Mouse (Mus musculus): ENCODE measurements at regions not wholly inside any gene's neighbourhood (a gene's known extent, or its start where the extent isn't known, plus 50 kb on each side); places are given as distances from the start of the nearest gene placed in this dataset.

DNA sequence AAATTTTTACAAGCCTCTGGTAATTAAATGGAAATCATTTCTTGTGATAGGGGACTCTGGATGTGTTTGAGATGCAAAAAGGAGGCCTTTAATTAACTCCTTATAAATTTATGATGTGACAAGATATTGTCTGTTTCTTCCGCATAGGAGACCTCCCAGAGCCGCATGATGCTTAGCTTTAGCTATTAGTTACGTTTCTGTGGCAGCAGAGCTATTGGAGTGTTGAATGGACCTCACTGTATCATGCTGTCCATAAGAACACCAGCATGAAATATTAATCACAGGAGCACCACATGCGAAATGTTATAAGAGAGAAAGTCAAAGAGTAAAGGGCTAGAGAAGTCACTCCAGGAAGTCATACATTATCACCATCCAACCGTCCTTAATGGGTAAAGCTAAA, 495.3 kb upstream of the Robo1 start:
- Histone ChIP-seq H3K4me2 (no peak overlapping the region), H3K4me1 (no peaks in the 10 kb centered on the region), H3K9me3 (no peaks in the 10 kb centered on the region), H3K36me3 (no peaks in the 10 kb centered on the region), H3K27ac (no peak overlapping the region), H3K9ac (no peak overlapping the region), H3K27me3 (no peaks in the 10 kb centered on the region), H3K4me3 (no peak overlapping the region)
- WGBS: 66% methylated on average over 5 of the region's 5 CpGs
- ATAC-seq (ENCODE audit: insufficient number of reproducible peaks, low FRiP score, low TSS enrichment, low read depth): no peak

DNA sequence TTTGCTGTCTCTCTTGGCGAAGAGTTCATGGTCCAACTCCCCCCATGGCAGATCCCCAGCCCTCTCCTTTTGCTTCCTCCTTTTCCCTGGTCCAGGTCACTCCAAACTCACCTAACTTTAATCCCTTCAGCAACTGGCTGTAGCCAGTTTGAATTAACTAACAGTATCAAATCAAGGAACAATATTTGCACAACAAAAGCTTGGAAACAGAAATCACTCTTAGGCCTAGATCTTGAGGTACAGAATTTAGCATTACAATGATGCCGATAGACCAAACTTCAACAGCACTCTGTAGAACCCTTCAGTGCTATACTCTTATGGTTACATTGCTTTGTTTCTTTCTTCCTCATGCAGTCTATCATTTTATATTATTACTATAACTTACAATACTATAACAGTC, 472.8 kb upstream of the Robo1 start:
- ATAC-seq (ENCODE audit: insufficient number of reproducible peaks, low FRiP score, low TSS enrichment, low read depth): no peak
- no peaks in the 10 kb centered on the region for H3K36me3 ChIP-seq
- H3K9ac ChIP-seq: no peak overlapping the region
- H3K4me3 ChIP-seq: no peak overlapping the region
- WGBS: 86% methylated on average over 2 of the region's 2 CpGs
- no peaks in the 10 kb centered on the region for H3K9me3 ChIP-seq
- no peaks in the 10 kb centered on the region for H3K27me3 ChIP-seq
- H3K27ac ChIP-seq: no peak overlapping the region
- H3K4me1 ChIP-seq: no peaks in the 10 kb centered on the region
- no peak overlapping the region for H3K4me2 ChIP-seq

DNA sequence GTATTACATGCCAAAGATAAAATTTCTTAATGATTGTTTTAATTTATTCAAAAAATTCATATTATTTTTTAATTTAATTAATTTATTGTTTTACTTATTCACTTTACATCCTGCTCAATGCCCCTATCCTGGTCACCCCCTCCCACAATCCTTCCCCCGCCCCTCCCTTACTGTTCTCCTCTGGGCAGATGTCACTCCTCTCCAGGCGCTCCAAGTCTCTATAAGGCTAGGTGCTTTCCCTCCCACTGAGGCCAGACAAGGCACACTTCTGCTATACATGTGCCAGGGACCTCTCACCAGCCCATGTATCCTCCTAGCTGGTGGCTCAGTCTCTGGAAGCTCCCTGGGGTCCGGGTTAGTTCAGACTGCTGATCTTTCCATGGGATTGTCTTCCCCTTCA, 458.0 kb upstream of the Robo1 start:
- Histone ChIP-seq H3K27ac (no peak overlapping the region), H3K9me3 (no peaks in the 10 kb centered on the region), H3K36me3 (no peaks in the 10 kb centered on the region), H3K4me2 (no peak overlapping the region), H3K4me3 (no peak overlapping the region), H3K9ac (no peak overlapping the region), H3K4me1 (no peaks in the 10 kb centered on the region), H3K27me3 (no peaks in the 10 kb centered on the region)
- ATAC-seq (ENCODE audit: insufficient number of reproducible peaks, low FRiP score, low TSS enrichment, low read depth): no peak
- 82% methylated on average over 3 of the region's 3 CpGs for WGBS

DNA sequence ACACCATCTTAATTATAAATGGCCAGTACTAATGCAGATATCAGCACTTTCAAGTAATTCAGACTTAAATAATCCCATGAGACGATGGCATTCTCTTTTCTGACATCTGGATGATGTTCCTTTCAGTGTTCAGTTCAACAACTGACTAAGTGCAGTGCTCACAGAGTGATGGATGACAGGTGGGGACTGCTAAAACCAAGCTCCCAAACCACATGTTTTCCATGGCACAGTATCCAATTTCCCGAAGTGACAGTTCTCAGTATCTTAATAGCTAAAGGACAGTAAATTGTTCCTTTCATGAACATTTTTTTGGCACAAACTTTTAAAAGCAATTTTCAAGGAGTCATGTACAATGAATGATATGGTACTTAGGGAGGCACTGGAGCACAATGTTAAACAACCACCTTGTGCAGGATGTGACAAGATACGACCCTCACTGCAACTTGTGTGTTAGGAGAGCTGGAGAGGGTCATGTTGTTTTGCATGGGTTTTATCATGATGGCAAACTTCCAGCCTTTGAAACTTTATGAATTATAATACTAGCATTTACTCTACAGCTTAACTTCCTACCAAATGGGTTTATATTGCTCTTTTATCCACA, 456.4 kb upstream of the Robo1 start:
- Histone ChIP-seq H3K4me1 (no peaks in the 10 kb centered on the region), H3K9me3 (no peaks in the 10 kb centered on the region), H3K9ac (no peak overlapping the region), H3K27me3 (no peaks in the 10 kb centered on the region), H3K27ac (no peak overlapping the region), H3K36me3 (no peaks in the 10 kb centered on the region), H3K4me3 (no peak overlapping the region), H3K4me2 (no peak overlapping the region)
- ATAC-seq (ENCODE audit: insufficient number of reproducible peaks, low FRiP score, low TSS enrichment, low read depth): no peak
- 37% methylated on average over 3 of the region's 3 CpGs for WGBS

DNA sequence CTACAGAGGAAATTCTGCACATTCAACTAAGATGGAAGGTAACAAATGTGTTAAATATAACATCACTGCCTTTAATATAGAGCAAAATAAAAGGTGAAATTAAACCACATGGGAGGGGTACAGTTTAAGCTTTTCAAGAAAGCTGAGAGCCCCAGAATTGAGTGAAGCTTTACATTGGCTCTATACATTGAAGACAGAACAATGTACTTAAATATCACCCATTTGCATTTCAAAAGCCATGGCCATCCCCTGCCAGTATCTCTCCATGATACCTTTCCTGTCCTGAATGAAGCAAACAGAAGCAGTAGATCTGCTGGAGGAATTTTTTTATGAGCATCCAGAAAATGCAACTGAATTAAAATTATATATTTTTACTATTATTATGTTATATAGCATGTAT, 450.2 kb upstream of the Robo1 start:
- H3K4me2 ChIP-seq: no peak overlapping the region
- H3K9ac ChIP-seq: no peak overlapping the region
- no peak overlapping the region for H3K27ac ChIP-seq
- no peaks in the 10 kb centered on the region for H3K4me1 ChIP-seq
- H3K4me3 ChIP-seq: no peak overlapping the region
- no peaks in the 10 kb centered on the region for H3K9me3 ChIP-seq
- ATAC-seq (ENCODE audit: insufficient number of reproducible peaks, low FRiP score, low TSS enrichment, low read depth): no peak
- no peaks in the 10 kb centered on the region for H3K27me3 ChIP-seq
- no peaks in the 10 kb centered on the region for H3K36me3 ChIP-seq

DNA sequence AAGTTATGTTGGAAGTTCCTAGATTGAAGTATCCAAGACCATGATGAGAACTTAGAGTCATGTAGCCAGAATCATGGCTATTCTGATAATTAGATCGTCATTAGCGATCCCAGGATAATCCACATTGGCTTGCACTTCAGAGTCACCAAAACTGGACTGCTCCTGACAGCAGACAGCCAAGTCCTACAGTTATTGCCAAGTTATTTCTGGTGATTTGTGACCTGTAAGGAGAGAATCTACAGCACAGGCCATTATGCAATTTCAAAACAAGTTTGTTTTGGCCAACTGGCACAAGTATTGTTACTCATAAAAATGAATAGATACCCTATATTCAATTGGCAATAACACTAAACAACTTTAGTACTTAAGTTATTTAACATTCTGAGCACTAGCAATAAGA, 447.9 kb upstream of the Robo1 start:
- no peak overlapping the region for H3K4me3 ChIP-seq
- H3K27ac ChIP-seq: no peak overlapping the region
- H3K9me3 ChIP-seq: no peaks in the 10 kb centered on the region
- H3K4me1 ChIP-seq: no peaks in the 10 kb centered on the region
- H3K9ac ChIP-seq: no peak overlapping the region
- no peaks in the 10 kb centered on the region for H3K36me3 ChIP-seq
- WGBS: 82% methylated on average over 2 of the region's 2 CpGs
- H3K27me3 ChIP-seq: no peaks in the 10 kb centered on the region
- no peak for ATAC-seq (ENCODE audit: insufficient number of reproducible peaks, low FRiP score, low TSS enrichment, low read depth)
- H3K4me2 ChIP-seq: no peak overlapping the region

DNA sequence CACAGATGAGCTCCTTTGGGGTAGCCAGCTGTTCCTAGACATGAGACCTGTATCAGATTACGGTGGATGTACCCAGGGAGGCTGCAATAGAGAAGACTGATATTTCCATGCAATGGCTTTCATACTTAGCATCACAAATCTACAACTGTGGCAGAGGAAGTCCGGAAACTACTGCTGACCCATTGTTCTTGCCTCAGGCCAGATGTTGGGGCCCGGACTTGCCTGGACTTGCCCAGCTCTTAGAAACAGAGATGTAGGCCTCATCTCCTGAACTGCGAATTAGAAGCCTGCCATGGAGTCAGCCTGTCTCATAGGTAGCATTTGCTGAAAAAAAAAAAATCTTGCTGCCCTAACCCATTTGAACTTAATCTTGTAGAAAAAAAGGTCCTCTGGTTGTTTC, 422.4 kb upstream of the Robo1 start:
- WGBS: 75% methylated on average over 4 of the region's 4 CpGs
- H3K4me1 ChIP-seq: no peaks in the 10 kb centered on the region
- H3K9me3 ChIP-seq: no peaks in the 10 kb centered on the region
- H3K9ac ChIP-seq: no peak overlapping the region
- no peak overlapping the region for H3K4me2 ChIP-seq
- no peaks in the 10 kb centered on the region for H3K27me3 ChIP-seq
- no peak for ATAC-seq (ENCODE audit: insufficient number of reproducible peaks, low FRiP score, low TSS enrichment, low read depth)
- H3K36me3 ChIP-seq: no peaks in the 10 kb centered on the region
- no peak overlapping the region for H3K27ac ChIP-seq
- H3K4me3 ChIP-seq: no peak overlapping the region

DNA sequence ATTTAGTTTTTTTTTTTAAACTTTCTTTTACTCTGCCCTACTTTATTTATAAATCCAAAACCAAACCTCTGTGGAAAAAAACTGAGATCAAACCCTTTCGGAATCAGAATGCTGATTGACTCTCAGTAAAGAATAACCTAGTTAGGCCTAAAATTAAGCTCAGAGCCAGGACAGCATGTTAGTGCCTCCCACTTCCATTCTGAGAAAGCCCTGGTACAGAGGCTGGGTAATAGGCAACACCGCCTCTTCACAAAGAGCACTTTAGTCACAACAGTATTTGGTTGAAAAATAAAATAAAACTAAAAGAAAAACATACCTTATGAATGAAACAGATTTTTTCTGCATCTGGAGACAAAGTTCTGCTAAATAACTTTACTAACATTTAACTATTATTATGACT, 418.4 kb upstream of the Robo1 start:
- H3K4me2 ChIP-seq: no peak overlapping the region
- no peaks in the 10 kb centered on the region for H3K4me1 ChIP-seq
- H3K36me3 ChIP-seq: no peaks in the 10 kb centered on the region
- H3K4me3 ChIP-seq: no peak overlapping the region
- H3K27ac ChIP-seq: no peak overlapping the region
- ATAC-seq (ENCODE audit: insufficient number of reproducible peaks, low FRiP score, low TSS enrichment, low read depth): no peak
- H3K27me3 ChIP-seq: no peaks in the 10 kb centered on the region
- no peaks in the 10 kb centered on the region for H3K9me3 ChIP-seq
- WGBS: 79% methylated on average over 2 of the region's 2 CpGs
- no peak overlapping the region for H3K9ac ChIP-seq

DNA sequence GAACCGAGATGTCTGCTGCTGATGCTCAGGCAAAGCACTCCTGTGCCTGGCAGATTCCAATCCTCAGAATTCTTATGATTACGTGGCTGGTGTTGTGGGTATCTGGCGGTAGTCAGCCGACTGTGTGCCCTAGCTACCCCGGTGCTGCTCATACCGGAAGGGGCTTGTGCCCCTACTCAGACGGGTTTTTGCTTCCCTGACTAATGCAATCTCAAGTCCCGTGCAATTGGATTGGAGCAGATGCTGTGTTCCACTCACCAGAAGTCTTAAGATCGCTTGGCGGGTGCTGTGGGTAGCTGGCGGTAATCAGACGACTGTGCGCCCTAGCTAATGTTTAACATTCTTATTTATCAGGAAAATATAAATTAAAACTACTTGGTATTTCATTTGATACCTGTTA, 385.0 kb upstream of the Robo1 start:
- no peak for ATAC-seq (ENCODE audit: insufficient number of reproducible peaks, low FRiP score, low TSS enrichment, low read depth)

DNA sequence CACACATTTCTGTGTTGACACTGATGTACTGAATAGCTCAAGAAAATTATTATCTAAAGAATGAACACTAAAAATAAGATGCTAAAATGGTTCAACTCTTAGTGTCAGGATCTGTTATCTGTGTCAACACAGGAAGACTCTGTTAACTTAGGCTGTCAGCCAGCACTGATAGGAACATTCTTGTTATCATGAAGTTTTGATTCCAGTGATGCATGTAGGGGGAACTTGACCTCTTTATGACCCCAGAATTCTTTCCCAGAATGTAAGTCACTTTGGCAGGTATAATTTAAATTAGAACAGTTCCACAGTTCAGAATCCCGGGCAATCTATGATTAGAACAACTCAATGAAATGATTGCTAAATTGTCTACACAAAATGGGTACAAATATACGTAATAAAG, 363.9 kb upstream of the Robo1 start:
- 77% methylated on average over 2 of the region's 2 CpGs for WGBS
- Histone ChIP-seq H3K9me3 (no peaks in the 10 kb centered on the region), H3K4me3 (no peak overlapping the region), H3K36me3 (no peaks in the 10 kb centered on the region), H3K4me2 (no peak overlapping the region), H3K27me3 (no peaks in the 10 kb centered on the region), H3K27ac (no peak overlapping the region), H3K4me1 (no peaks in the 10 kb centered on the region), H3K9ac (no peak overlapping the region)
- no peak for ATAC-seq (ENCODE audit: insufficient number of reproducible peaks, low FRiP score, low TSS enrichment, low read depth)

More for the DNA sequence above, 385.0 kb upstream of the Robo1 start:
- Histone ChIP-seq H3K4me2 (no peak overlapping the region), H3K36me3 (no peaks in the 10 kb centered on the region), H3K4me3 (no peak overlapping the region), H3K9ac (no peak overlapping the region), H3K4me1 (no peaks in the 10 kb centered on the region), H3K27ac (no peak overlapping the region), H3K9me3 (no peaks in the 10 kb centered on the region), H3K27me3 (no peaks in the 10 kb centered on the region)
- WGBS: 87% methylated on average over 13 of the region's 13 CpGs

DNA sequence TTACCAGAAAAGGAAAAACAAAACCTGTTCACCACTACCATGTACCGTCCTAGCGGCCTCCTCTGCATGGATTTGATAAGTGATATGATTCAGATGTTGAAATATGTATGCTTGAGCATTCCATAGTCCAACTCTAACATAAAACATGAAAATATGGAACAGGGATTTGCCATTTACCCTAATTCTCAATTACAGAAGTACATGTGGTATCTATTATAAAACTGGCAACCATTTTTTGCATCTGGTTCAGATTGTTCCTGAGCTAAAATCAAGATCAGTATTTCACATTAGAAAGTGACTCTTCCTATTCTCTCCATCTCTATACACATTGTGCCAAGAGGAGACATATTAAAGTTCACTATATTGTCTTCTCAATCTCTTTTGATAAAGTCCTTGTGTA, 363.3 kb upstream of the Robo1 start:
- no peaks in the 10 kb centered on the region for H3K36me3 ChIP-seq
- H3K9ac ChIP-seq: no peak overlapping the region
- no peaks in the 10 kb centered on the region for H3K4me1 ChIP-seq
- no peak overlapping the region for H3K4me3 ChIP-seq
- ATAC-seq (ENCODE audit: insufficient number of reproducible peaks, low FRiP score, low TSS enrichment, low read depth): no peak
- H3K9me3 ChIP-seq: no peaks in the 10 kb centered on the region
- H3K27ac ChIP-seq: no peak overlapping the region
- H3K27me3 ChIP-seq: no peaks in the 10 kb centered on the region
- WGBS: 52% methylated on average over 2 of the region's 2 CpGs
- no peak overlapping the region for H3K4me2 ChIP-seq

DNA sequence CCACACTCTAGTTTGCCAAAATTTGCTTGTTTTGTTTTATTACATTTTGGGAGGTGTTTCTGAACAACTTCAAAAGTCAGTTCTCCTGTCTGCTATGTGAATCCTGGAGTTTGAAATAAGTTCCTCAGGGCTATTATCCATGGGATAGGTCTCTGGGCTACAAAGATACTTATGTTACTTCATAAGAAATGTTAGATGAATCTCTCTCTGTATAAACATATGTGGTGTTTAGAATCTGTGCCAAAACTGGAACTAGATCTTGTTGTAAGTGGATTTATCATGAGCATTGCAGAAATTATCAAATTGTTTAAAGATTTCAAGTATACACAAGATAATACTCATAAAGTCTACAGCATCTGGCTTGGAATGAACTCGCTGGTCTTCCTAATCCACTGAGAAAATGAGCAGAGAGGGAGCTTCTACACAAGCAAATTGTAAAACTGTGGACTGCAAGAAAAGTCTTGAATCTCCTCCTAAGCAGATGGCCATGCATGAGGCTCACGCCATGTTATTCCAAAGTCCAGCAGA, 355.2 kb upstream of the Robo1 start:
- no peak overlapping the region for H3K4me2 ChIP-seq
- no peak for ATAC-seq (ENCODE audit: insufficient number of reproducible peaks, low FRiP score, low TSS enrichment, low read depth)
- H3K27ac ChIP-seq: no peak overlapping the region
- 80% methylated on average over 2 of the region's 2 CpGs for WGBS
- no peaks in the 10 kb centered on the region for H3K4me1 ChIP-seq
- no peak overlapping the region for H3K9ac ChIP-seq
- H3K36me3 ChIP-seq: no peaks in the 10 kb centered on the region
- no peaks in the 10 kb centered on the region for H3K9me3 ChIP-seq
- no peak overlapping the region for H3K4me3 ChIP-seq
- no peaks in the 10 kb centered on the region for H3K27me3 ChIP-seq

DNA sequence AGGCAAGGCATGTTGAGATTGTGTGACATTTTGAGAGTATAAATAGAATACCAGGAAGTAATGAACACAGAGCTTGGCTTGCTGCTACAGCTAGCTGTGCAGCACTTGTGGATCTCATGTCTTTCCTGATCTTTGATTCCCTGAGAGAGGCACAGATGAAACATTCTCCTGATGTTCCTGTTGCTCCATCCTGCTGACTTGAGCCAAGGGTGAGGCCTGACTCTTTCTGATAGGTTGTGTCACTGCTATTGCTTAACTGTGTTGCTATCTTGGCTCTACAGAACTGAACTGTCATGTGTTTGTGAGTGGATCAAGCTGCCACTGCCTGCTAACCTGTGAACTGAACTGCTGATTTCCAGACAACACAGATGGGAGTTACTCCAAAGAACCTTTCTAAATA, 344.5 kb upstream of the Robo1 start:
- no peak overlapping the region for H3K4me3 ChIP-seq
- H3K36me3 ChIP-seq: no peaks in the 10 kb centered on the region
- H3K4me2 ChIP-seq: no peak overlapping the region
- no peaks in the 10 kb centered on the region for H3K4me1 ChIP-seq
- H3K27ac ChIP-seq: no peak overlapping the region
- H3K9me3 ChIP-seq: no peaks in the 10 kb centered on the region
- no peaks in the 10 kb centered on the region for H3K27me3 ChIP-seq
- no peak for ATAC-seq (ENCODE audit: insufficient number of reproducible peaks, low FRiP score, low TSS enrichment, low read depth)
- H3K9ac ChIP-seq: no peak overlapping the region
